Mouse (Mus musculus): ENCODE data around the gene Sgms2.

DNA sequence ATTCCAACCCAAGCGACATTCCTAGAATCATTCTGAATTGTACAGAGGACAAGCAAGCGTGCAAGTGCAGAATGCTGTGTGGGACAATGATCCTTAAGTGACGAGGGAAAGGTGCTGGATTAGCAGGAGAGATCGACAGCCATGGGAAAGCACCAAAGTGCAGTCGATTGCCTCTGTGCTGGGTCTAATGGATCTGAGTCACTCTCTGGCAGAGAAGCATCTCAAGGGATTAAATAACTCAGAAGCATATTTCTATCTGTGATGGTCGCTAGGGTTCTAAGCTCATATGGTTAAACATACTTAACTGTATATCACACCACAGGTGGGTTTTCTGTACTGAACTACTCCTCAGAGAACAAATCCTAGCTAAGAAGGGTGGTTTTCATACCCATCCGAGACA is 118.2 kb downstream of the Sgms2 start:
- TF ChIP-seq POLR2A (IDR thresholded peaks at IDR 0.05; ENCODE audit: borderline replicate concordance, insufficient read depth, low read length) (no peak), CTCF (IDR thresholded peaks at IDR 0.05; ENCODE audit: borderline replicate concordance, insufficient read depth, low read depth, low read length) (no peak)

All from cerebellum, adult 2 months (tissue).